Mouse (Mus musculus) kidney, adult 2 months (tissue): ENCODE data around the gene Aco1. TPM values are rescaled to one million over a fixed set of nuclear protein-coding genes. Genes with fewer than 3 reads are reported as not detected.

Source experiments
- DNase-seq: peaks from one replicate; pipeline ENCODE4 v3.0.0; 2021
- H3K27ac ChIP-seq: fragments of 200-500 bp; 2 replicates; pipeline ENCODE4 v1.5.1; 2012; ENCODE audit warnings: low read depth, low read length, control low read depth, inconsistent platforms; ENCODE audit not compliant: insufficient read depth
- H3K27me3 ChIP-seq: fragments of 200-500 bp; replicated peaks from 2 replicates; pipeline ENCODE4 v1.6.1; 2012; ENCODE audit warnings: mild to moderate bottlenecking, moderate library complexity, low read length, inconsistent platforms; ENCODE audit not compliant: control insufficient read depth, insufficient read depth
- H3K36me3 ChIP-seq: fragments of 200-500 bp; 2 replicates; pipeline ENCODE4 v1.6.1; 2012; ENCODE audit warnings: mild to moderate bottlenecking, moderate library complexity, low read length, inconsistent platforms; ENCODE audit not compliant: control insufficient read depth, insufficient read depth
- H3K4me1 ChIP-seq: fragments of 200-500 bp; 2 replicates; pipeline ENCODE4 v1.6.1; 2011; ENCODE audit warnings: low read length; ENCODE audit not compliant: control insufficient read depth, insufficient read depth
- H3K4me3 ChIP-seq: fragments of 200-500 bp; 2 replicates; pipeline ENCODE4 v1.5.1; 2011; ENCODE audit warnings: mild to moderate bottlenecking, low read depth, low read length, control low read depth; ENCODE audit not compliant: insufficient read depth
- CTCF ChIP-seq: fragments of 200-500 bp; conservative IDR thresholded peaks from 2 replicates; pipeline ENCODE4 v1.5.1; 2011; ENCODE audit warnings: low read depth, mild to moderate bottlenecking, control low read depth, low read length, moderate library complexity, mixed read lengths; ENCODE audit not compliant: insufficient read depth, insufficient read length
- POLR2A ChIP-seq: fragments of 200-500 bp; IDR thresholded peaks from one replicate; pipeline ENCODE4 v1.6.1; 2011; ENCODE audit warnings: low read depth, low read length, control low read depth
- WGBS: fragments of 180-500 bp; shearing (Covaris S2); methylation state at CpG from one replicate; pipeline ENCODE4 v1.1.7; 2018; 5-methylcytosine and 5-hydroxymethylcytosine counted together
- polyA plus RNA-seq: library from polyadenylated mRNA; depleted of rRNA; stranded (reverse); fragments of >200 nt; gene quantifications from 2 replicates; pipeline ENCODE4 v1.2.3, GENCODE M21; 2012

The Aco1 gene
- polyA plus RNA-seq, 1 experiment = 179 TPM

- WGBS = 77% methylated on average over 7 of the region's 7 CpGs
- Histone ChIP-seq H3K27ac (no peak overlapping the region), H3K27me3 (no peaks in the 10 kb centered on the region), H3K4me3 (no peak overlapping the region), H3K4me1 (no peaks in the 10 kb centered on the region), H3K36me3 (no peaks in the 10 kb centered on the region; the same call in none of the 2 replicates)
- TF ChIP-seq POLR2A (no peak), CTCF (peak; percentile 70)
- peak; percentile 53 for DNase-seq
These were observed 75.5 kb downstream of the Aco1 start for GRCm38 (mm10) chr4:40218382-40218781.

- Histone ChIP-seq H3K36me3 (peaks cover 2% of the 10 kb centered on the region), H3K27ac (no peak overlapping the region), H3K4me3 (no peak overlapping the region), H3K4me1 (no peaks in the 10 kb centered on the region; the same call in 1 of the 2 replicates), H3K27me3 (no peaks in the 10 kb centered on the region)
- 60% methylated on average over 12 of the region's 12 CpGs for WGBS
- TF ChIP-seq CTCF (no peak), POLR2A (no peak)
- DNase-seq = peak; percentile 44
These were observed 77.6 kb downstream of the Aco1 start for GRCm38 (mm10) chr4:40220437-40220836.

GRCm38 (mm10) chr4:40221004-40221760 is 78.3 kb downstream of the Aco1 start:
- no peaks in the 10 kb centered on the region for H3K27me3 ChIP-seq
- peak; percentile 61 for DNase-seq
- WGBS = 52% methylated on average over 14 of the region's 14 CpGs
- TF ChIP-seq POLR2A = no peak
- TF ChIP-seq CTCF = no peak
- H3K27ac ChIP-seq = no peak overlapping the region
- no peak overlapping the region for H3K4me3 ChIP-seq
- peaks cover 2% of the 10 kb centered on the region for H3K36me3 ChIP-seq
- H3K4me1 ChIP-seq = no peaks in the 10 kb centered on the region; the same call in 1 of the 2 replicates

DNA sequence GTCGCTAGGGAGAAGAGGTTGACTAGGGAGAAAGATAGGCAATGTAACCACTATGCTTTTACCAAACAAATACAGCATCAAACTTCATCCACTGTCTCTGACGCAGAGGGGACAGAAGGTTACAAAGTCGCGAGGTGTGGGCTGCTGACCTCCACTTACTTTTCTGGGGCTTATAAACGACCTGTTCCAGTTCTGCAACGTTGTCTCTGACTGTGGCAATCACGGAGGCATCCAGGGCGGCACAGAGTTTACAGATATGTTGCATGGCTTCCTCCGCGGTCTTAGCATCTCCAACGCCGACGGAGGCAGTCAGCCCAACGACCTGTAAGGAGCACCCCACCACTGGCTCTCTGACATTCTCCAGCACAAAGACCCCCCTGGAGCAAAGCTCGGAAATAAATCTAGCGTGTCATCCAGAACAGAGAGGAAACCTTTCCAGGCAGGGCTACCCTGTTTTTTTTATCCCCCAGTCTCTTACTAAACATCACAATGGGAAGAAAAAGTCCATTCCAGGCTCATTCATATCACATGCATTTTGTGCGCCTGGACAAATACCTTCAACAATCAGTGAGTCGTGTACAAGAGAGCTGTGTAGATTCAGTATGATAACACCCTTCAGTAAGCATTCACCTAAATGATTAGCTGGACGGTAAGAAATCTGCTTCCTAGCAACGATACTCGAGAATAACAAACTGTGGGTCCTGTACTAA is 79.2 kb downstream of the Aco1 start:
- TF ChIP-seq POLR2A (no peak), CTCF (no peak)
- no peak for DNase-seq
- Histone ChIP-seq H3K27ac (no peak overlapping the region), H3K36me3 (peaks cover 2% of the 10 kb centered on the region), H3K27me3 (no peaks in the 10 kb centered on the region), H3K4me3 (no peak overlapping the region), H3K4me1 (no peaks in the 10 kb centered on the region; the same call in 1 of the 2 replicates)
- WGBS = 64% methylated on average over 21 of the region's 21 CpGs

DNA sequence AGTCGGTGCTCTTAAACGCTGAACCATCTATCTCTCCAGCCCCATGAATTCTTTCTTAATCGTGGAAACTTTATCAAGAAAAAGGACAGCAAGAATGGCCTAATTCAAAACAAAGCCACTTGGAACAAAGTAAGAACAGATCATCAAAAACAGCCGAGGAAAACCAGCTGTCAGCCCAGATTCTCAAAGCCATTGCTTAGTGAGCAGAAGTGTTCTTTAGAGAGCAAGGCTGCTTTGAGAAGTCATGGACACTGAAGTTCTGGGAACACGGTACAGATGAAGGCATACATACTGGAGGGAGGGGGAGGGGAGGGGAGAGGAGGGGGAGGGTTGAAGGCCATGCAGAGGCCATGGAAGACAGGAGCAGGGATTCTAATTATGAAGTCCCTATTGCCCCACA is 83.2 kb downstream of the Aco1 start:
- no peak overlapping the region for H3K4me3 ChIP-seq
- WGBS = 67% methylated on average over 5 of the region's 5 CpGs
- H3K27me3 ChIP-seq = no peaks in the 10 kb centered on the region
- no peaks in the 10 kb centered on the region; the same call in 1 of the 2 replicates for H3K4me1 ChIP-seq
- TF ChIP-seq POLR2A = no peak
- H3K36me3 ChIP-seq = peaks cover 2% of the 10 kb centered on the region
- DNase-seq = no peak
- H3K27ac ChIP-seq = no peak overlapping the region

- 89% methylated on average over 11 of the region's 11 CpGs for WGBS
- no peak for DNase-seq
- H3K4me1 ChIP-seq = no peaks in the 10 kb centered on the region; the same call in 1 of the 2 replicates
- H3K4me3 ChIP-seq = no peak overlapping the region
- H3K27me3 ChIP-seq = no peaks in the 10 kb centered on the region
- H3K36me3 ChIP-seq = peaks cover 2% of the 10 kb centered on the region
- H3K27ac ChIP-seq = no peak overlapping the region
- no peak for TF ChIP-seq POLR2A
- TF ChIP-seq CTCF = no peak
These were observed 84.2 kb downstream of the Aco1 start for GRCm38 (mm10) chr4:40227131-40227530.

GRCm38 (mm10) chr4:40227886-40228285 is 85.0 kb downstream of the Aco1 start:
- 96% methylated on average over 7 of the region's 7 CpGs for WGBS
- H3K27me3 ChIP-seq = no peaks in the 10 kb centered on the region
- TF ChIP-seq CTCF (no peak), POLR2A (no peak)
- DNase-seq = no peak
- peaks cover 2% of the 10 kb centered on the region for H3K36me3 ChIP-seq
- no peak overlapping the region for H3K27ac ChIP-seq
- H3K4me3 ChIP-seq = no peak overlapping the region
- no peaks in the 10 kb centered on the region; the same call in 1 of the 2 replicates for H3K4me1 ChIP-seq
